Mouse (Mus musculus): ENCODE measurements at regions not wholly inside any gene's neighbourhood (a gene's known extent, or its start where the extent isn't known, plus 50 kb on each side); places are given as distances from the start of the nearest gene placed in this dataset.

DNA sequence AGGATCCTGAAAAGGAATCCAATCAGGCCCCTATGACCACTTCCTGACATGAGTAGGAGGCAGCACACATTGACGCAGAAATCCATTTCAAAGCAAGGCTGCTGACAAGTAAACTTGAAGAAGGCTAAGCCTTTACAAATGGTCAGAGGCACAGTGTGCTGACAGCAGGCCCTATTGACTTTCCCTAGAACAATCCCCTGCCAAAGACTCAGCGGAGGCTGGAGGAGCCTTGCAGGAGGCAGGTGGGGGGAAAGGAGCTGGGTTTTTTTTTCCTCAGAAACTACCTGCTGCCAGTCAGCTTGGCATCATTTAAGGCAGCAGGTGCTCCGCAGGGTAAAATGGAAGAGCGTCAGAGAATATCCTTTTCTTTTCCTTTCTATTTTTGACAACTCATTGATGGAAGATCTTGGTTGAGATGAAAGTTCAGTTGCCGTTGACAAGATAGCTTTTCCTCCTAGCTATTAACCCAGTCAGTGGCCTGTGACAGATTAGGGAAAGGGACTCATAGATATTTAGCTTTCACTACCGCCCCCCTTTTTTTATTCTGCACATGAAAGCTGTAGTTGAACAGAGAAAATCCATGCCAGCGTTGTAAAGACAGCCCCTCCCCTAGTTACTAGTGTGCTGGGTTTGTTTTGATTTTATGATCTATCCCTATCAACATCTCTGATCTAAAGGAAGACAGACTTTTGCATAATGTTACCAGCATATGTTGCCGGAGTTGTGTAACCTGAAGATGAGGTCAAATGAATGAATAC is 210.6 kb downstream of the Csnka2ip start:
- no peak for DNase-seq

DNA sequence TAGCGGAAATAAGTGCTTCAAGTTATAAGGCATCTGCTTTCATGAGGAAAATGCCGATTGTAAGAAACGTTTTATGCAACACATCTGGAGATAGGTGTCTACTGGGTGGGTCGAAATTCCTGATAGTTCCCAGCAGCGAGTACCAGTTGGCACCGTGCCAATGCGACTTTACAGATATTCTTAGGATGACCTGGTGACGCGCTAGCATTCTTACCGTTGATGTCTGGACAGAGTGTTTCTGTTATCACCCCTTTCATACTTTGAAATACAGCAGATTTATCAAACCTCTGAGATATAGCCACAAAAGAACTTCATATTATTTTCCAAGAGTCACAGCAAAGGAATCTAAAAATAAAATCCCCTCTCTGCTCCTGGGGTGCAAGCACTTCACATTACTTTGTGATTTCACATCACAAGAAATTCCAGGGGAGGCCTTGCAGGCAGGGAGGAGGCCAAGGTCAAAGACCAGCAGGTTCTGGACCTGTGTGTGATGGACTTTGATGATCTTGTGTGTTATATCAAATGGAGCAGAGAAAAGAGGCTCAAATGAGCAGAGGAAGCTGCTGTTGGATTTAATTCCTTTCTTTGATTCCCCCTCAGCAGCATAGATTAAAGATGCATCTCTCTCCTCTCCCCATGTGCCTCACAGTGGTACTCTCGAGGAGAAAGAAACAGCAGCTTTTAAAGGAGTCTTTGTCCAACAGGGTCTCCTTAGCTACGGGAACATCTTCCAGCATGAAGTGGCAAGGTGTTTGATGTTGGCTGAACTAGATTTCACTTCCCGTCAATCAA is 233.4 kb downstream of the Csnka2ip start:
- DNase-seq, result no peak

DNA sequence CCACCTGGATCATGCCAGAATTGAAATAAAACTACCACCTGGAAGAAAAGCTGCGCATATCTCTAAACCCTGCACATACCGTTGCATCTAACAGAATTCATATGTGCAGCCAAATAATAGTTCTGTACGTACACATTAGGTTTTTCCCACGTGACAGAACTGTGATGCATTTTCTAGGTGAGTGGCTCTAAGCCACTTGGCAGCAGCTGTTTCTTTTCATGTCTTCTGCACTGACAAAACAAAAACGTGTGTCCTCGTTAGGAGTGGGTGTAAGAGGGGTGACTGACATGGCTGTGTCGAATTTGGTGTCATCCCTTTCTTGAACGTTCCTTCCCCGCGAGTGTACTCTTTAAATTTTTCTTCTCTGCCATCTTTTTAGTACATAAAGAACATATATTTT is 254.3 kb downstream of the Csnka2ip start:
- no peak for DNase-seq

DNA sequence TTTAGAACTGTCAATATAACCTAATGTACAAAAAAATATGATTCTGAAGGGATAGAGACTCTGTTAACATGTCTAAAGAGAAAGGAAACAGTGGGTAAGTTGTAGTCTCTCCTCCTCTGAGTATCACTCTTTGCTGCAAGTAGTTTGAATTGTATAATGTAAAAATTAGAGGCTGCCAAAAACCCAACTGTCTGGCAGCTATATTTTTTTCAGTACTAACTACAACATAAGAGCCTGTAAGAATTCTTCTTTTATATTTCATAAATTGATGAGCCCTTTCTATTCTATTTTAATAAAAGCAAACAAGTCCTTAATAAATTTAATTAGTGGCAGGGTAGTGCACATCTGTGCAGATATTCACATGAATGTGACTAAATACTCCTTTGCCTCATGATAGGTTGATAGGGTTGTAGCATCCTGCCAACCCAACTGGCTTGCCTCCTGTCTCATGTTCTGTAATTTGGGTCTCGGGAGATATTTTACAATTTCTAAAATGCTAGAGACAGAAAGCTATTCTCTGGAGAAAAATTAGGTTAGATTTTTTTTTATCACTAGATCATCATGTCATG is 269.2 kb downstream of the Csnka2ip start:
- DNase-seq, result no peak

DNA sequence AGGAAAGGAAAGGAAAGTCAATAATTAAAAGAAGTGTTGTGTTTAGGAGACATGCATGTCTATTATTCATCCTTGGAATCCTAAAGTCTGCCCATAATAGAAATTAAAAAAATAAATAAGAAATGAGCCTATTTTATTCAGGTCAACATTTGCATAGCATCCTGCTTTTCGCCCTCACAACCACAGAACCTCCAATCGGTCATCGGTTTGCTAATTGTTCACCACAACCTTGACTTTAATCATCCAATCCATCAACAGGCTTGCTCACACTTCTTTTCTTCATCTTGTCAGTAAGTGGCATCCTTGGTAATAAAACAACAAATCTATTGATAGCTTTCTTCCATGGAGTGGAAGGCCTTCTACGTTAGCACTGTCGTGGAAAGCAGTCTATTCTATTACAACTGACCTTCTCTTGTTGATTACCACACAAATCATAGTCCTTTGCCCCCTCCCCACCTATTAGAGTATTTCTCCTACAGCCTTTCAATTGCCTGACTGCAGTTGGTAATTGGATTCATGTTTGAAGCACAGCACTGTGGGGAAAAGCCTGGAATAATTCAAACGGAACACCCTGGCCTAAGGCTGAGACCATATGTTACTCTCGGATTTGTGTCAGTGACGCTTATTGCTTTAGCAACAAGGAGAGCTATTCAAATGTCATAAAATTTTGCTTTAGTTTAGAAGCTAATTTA is 269.9 kb downstream of the Csnka2ip start:
- peak; percentile 44 for DNase-seq

DNA sequence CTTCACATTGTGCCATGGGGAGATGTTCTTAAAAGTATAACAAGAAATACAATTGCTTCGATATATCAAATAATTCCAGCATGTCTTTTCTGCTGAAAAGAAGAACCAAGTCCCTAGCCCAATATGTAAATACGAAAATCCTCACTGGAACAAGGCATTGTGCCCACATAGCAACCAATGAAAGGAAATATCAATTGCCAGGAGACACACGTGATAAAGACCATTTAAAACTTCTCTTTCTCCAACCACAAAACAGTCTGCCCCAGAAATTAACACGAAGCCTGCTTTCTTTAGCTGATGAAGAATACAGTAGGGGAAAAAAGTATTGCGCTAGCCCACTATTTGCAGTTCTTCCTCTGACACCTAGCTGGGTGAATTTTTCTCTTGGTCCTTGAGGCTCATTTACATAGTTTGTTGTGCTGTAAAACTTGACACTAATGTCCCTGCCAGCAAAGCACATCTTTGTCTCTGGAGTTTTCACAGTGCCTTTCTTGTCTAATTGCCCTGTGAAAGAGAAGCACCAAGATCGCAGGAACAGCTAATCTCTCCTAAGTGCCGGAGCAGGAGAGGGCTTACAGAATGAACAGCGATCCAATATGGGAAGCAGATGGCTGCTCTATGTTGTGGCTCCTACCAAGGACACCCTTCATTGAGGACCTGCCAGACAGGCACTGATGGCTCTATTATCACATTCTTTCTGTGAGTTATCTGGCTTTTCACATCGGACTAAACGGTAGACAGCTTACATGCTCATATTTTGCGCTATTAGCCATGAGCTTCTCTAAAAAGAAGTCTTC is 272.7 kb downstream of the Csnka2ip start:
- DNase-seq, result no peak

DNA sequence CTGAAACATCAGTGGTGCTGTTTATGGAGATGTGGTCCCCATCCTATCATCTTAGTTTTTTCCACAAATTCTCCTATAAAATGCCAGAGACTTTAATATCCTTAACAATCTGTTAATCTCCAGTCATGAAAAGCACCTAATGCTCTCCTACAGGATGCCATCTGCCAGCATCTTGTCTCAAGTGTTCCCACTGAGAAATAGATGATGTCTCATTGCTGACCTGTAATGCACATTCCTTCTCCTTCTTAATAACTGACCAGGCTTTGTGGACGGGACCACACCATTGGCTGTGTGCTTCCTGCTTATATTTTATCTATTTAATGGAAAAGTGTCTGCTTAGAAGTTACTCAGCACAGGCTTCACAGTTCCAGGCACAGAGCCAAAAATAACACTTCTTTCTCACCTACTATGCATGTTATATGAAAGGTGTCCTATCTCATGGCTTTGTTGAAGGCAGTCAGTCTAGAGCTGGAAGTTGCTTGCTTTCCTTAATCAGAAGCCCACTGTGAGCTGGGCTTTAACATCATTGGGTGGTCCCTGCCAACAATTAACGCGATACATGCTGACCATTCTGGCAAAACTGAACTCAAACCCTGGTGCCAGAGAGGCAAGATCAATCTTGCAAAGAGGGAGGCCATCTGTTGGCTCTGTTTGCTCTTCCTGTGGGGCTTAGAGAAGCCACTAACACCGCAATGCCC is 283.3 kb downstream of the Csnka2ip start:
- no peak for DNase-seq

DNA sequence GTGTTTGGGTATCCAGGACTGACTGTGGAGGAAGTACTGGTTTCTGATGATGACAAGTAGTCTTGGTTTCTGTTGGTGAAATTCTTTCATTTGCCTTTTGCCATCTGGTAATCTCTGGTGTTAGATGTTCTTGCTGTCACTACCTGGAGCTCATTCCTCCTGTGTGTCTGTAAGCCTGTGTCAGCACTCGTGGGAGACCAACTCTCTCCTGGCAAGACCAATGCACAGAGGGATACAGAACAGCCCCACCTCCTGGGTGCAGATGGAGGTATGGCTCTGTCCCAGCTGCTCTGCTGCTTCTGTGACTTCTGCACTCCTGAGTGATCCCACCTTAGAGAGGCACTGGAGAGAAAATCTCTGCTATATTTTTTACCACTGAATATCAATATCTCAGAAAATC is 285.4 kb downstream of the Csnka2ip start:
- no peak for DNase-seq

DNA sequence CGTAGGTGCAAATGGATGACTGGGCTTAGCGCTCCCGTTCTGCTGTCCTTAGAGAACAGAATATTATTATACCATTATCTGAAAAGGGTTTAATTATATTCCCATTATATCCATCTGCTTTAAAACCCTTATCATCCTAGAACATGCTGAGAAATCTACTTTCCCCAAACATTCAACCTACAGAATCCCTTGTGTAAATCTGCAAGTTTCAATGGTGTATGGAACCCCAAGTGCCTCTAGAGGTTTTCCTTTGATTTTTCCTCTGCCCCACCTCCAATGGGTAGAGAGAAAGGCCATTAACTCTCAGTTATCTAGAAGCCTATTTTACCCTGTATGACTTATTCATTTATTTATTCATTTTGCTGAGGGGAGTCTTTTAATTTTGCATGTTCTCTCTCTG is 308.7 kb downstream of the Csnka2ip start:
- DNase-seq, result no peak

DNA sequence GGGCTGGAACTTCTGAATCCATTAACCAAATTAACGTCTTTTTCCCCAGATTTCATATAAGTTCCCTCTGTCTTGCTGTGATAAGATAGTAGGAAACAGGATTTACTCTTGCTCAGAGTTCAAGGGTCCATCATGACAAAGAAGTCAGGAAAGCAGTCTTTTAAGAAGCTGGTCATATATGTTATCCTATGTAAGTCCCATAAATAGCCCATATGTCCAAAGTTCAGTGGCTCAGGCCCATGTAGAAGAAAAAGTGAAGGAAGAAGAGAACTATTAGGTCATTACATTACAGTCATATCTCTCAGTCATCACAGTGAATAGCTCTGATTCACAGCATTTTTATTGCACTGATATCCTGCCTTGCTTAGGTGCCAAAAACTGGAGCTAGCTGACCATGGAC is 316.9 kb downstream of the Csnka2ip start:
- no peak for DNase-seq

DNA sequence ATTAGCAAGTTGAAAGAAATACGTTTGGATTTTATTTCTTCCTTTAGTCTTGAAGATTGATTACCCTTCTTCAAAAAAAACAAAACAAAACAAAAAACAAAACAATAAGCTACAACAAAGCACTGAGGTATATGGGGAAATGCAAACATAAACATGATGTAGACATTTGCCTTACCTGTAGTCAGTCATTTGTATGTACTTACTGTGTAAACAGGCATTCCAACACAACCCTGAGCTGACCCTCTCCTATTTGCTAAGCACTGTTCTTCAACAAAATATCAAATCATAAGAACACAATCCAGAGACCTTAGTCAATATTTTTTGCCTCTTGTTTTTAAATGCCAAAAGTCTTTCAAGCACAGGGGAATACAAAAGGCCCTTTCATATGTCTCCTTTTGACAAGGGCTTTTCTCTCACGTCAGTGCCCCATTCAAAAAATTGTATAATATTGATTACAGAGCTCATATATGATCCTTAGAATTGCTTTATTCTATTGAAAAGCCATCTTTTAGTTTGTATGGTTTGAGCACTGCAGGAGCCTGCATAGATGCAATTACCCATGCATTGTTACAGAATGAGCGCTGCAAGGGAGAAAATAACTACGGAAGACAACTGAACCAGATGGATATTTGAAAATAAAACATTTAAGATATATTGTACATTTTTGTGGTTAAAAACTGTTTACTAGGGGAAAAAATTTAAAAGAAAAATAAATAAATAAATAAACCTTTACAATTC is 326.2 kb downstream of the Csnka2ip start:
- no peak for DNase-seq

DNA sequence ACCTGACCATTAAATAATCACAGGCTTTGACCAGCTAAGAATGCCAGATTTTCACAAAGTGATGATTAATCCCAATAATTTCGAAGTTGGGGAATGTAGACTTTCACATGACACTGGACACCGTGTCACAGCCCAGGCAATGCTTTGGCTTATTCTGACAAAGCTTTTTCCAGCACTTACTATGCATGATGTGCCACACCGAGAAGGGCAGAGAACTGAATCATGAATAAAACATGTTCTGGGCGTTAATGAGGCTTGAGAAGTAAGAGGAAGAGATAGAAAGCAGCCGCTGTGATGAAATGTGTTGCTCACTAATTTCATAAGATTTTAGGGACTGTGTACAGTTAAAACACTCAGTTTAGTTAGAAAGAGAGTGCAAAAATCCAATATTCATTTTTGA is 326.8 kb downstream of the Csnka2ip start:
- peak; percentile 11 for DNase-seq

DNA sequence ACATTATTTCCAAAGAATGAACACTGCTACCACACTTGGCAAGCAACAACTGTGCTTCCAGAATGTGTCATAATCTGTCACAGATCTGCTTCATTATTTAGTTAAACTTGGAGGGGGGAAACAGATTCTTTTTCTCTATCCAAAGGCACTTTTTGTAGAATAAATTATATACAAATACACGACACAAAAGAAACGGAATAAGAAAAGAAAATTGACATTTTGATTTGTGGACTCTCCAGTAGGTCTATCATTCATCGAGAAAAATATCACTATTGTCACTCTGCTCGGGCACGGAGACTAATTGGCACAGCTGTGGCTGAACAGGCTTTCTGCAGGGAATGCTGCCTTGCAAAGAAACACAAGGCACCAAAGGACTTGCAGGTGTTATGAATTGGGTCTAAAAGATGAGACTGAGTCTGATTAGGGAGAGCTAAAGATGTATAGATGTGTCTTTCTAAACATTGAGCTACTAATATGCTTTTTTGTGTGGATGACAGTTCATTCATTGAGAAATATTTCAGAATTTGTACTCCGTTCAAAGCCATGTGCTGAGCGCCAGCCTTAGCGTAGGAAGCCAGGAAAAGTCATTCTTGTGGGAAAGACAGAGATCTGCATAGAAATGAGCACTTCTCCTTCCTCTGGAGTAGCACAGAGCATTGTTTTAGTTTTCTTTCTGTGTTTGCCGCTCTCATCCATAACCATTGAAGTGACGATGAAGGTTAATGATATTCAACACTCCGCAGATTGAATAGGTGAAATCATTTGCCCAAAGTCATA is 337.1 kb downstream of the Csnka2ip start:
- DNase-seq, result no peak

DNA sequence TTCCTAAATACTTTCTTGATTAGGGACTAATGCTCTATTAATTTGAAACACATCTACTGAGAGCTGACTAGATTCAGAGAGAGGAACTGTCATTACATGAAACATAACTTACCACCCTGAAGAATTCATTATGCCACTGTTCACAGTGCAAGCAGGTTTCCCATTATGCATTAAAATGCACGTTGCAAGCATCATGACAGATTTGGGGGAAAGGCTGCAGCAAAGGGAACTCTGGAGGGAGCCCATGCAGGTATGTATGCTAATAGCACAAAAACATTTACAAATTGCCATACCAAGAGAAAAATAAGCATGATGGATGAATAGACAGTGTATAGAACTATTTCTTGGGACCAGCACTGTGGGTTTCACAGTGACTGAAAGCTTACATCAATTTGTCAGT is 351.1 kb downstream of the Csnka2ip start:
- DNase-seq, result no peak

DNA sequence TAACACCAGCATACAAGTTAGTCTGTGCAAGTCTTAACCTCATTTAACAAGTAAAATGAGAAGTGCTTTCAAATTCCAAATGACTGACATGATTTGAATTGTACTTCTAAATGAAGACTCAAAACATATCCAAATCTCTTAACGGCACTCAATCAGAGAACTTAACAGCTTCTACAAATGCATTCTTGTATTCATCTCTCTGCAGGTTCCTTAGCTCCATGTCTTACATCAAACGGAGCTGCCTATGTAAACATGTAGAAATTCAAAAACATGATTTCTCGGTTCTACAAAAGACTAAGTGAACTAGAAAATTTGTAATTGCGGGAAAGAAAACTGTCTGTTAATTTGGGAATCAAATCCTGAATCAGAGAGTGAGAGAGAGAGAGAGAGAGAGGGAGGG is 353.5 kb downstream of the Csnka2ip start:
- DNase-seq, result no peak

DNA sequence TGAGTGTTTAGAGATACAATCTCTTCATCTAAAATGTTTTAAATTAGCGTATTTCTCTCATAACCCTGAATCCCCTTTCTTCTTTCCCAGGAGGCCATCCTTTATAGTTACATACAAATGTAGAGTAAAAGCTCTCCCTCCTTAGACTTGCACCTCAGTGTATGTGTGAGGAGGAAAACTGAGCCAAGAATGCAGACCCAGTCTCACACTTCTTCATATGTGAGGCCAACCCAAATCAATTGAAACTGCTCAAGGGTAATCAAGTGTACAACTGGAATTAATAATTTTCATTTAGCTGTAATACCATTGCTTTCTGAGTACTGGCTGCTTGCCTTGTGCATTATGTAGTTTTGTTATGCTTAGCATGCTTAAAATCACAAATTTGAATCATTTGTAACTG is 356.3 kb downstream of the Csnka2ip start:
- no peak for DNase-seq

DNA sequence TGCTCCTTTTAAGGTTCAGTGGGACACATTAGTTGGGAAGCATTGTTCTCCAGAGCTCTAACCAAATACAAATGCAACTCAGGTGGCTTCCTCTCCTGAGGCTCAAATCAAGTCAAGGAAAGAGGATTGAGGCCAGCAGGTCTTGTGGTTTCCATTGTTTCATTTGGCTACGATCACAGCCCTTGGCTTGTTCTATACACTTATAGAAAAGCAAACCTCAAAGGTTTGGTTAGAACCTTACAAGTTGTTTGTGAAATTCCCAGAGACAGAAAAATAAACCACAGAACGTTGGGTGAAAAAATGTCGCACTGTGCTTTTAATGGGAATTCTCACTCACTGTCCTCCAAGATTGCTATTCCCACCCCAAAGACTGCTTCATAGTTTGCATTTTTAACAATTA is 360.4 kb upstream of the Epha3 start:
- no peak for DNase-seq

DNA sequence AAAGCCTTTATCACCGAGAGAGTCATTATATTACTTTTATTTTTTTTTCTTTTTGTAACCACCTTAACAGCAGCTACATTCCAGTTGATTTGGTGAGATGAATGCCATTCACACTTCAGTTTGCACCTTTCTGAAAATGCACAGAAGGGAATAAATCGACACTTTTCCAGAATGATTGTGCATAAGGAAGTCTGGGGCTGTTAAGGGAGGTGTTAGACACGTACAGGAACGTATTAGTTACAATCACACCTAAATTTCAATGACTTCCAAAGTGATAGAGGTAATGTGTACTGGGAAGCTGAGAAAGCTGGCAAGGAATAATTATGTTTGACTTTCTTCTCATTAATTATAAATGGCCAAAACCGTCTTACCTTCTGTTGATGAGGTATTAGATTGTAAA is 352.7 kb upstream of the Epha3 start:
- DNase-seq, result no peak

DNA sequence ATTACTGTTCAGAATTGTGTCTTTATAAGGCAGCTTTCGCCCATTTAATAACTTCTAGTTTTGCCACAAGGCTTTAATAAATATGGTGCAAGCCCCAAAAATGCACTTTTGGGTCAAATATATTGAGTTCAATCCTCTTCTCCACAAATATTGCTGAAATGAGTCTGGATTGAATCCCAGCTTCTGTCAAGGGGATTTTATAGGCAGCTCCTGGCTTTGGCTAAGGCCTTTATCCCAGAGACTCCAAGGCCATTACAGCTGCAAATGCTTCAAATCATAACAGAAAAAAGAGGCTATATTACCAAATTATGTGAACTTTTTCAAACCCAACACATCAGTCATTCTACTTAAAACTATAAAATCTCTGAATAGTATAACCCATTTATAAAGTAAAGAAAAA is 347.9 kb upstream of the Epha3 start:
- DNase-seq, result no peak

DNA sequence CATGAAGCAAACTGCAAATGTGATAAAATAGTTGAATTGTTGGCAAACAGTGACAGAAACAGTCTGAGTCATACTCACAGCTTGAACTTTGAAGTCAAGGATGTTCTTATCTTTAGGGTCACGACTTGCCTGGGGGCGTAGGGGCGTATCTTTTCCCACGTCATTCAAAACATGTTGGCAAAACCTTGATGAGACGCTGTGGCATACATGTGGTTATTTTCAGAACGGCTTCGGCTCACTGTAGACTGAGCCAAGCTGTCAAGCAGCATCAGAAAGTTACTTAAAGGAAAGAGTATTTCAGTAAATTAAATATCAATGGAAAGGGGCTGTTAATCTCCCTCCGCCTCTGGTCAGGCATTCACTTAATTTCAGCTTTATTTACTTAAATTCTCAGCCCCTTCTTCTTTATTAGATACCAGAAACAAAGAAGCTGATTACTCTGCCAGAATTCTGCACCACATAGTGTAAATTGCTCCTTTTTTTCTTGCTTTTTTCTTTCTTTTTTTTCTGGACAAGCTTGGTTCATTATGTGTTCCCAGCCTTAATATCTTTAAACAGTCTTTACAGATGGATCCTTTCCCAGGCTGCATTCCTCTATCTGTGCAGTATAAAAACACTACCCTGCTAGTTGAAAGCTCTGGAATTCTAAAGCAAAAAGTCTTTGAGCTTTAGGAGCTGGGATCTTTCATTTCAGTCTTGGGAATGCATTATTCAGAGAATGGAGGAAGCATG is 302.9 kb upstream of the Epha3 start:
- no peak for DNase-seq

All from retina, postnatal 1 day (tissue).